ENCODE assay signal across 8 mouse cellular contexts in the genomic region with DNA sequence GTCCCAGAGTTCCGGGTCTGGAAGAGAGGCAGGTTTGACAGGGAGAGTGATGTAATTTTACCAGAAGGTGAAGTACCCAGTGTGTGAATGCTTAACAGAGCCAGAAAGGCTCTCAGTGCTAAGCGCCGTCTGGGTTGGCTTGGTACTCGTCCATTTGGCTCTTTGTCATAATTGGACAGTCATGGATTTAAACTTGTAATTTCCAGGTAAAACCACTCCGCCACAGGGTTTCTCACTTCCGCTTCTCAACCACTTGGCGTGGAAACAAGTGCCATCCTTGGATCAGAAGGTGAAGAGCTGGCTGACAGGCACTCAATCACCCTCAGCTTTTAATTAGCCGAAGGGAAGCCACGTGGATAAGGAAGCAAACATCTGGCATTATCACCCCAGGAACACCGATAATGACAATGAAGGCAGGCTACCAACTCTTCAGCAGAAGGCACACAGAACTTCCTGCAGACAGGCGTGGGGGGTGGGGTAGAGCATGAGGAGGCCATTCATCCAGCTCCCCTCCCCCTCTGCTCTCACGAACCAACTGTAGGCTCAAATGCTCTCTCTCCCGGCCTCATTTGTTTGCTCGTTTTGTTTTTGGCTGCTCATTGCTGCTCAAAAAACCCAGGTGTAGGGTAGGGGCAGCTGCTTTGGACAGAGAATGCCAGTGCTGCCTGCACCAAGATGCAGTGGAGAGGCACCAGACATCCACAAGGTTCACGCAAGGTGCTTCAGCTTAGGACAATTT.
DNase-seq lines count a peak whose midpoint lies in the region; ATAC-seq and TF ChIP-seq lines count a peak whose summit lies in the region.

No protein-coding gene starts in this region.

- intact Hi-C loops in left cerebral cortex, postnatal 4 days (cut with DNase I): no loop called here
- intact Hi-C loops in left cerebral cortex, postnatal 25 days (cut with DNase I): no loop called here

- H3K36me3 ChIP-seq in hindbrain, embryonic 13.5 days: no peaks in the 10 kb centered on the region
- no peaks in the 10 kb centered on the region for H3K36me3 ChIP-seq in lung, embryonic 15.5 days
- H3K36me3 ChIP-seq in small intestine, adult 2 months (ENCODE audit: control insufficient read depth, insufficient read depth, low read length): no peaks in the 10 kb centered on the region

- peak; percentile 68 for ATAC-seq in common myeloid progenitor, adult 5-6 weeks (replicated peaks; ENCODE audit: low read depth, poor library complexity, severe bottlenecking)
- ATAC-seq in hindbrain, embryonic 13.5 days (ENCODE audit: low FRiP score): peak; percentile 72
- ATAC-seq in lung, embryonic 15.5 days (ENCODE audit: borderline replicate concordance, extremely low read depth, low FRiP score, low TSS enrichment): peak; percentile 16; the same call in 1 of the 2 replicates

- H3K4me1 ChIP-seq in hindbrain, embryonic 13.5 days (replicated peaks): peaks cover 54% of the 10 kb centered on the region
- H3K4me1 ChIP-seq in lung, embryonic 15.5 days: peaks cover 36% of the 10 kb centered on the region
- peaks cover 18% of the 10 kb centered on the region; the same call in 1 of the 2 replicates for H3K4me1 ChIP-seq in small intestine, adult 2 months (ENCODE audit: control insufficient read depth, insufficient read depth, insufficient read length, low read length)

- H3K4me2 ChIP-seq in hindbrain, embryonic 13.5 days: peak overlapping the region; percentile 50
- peak overlapping the region; percentile 52 for H3K4me2 ChIP-seq in lung, embryonic 15.5 days

- no peak for TF ChIP-seq CTCF in small intestine, adult 2 months (IDR thresholded peaks at IDR 0.05; ENCODE audit: extremely low read depth, insufficient read length, insufficient replicate concordance, low read depth, low read length)

- DNase-seq in left cerebral cortex, postnatal 4 days: peak; percentile 53
- DNase-seq in left cerebral cortex, postnatal 25 days (ENCODE audit: low spot score in 2 of 2): no peak
- no peak for DNase-seq in left cerebral cortex, adult 9 months (ENCODE audit: low spot score in 2 of 2)
- DNase-seq in right cerebral cortex, adult 2 months (ENCODE audit: low spot score in 2 of 2): no peak

- peak overlapping the region; percentile 15 for H3K4me3 ChIP-seq in hindbrain, embryonic 13.5 days
- peak overlapping the region; percentile 29 for H3K4me3 ChIP-seq in lung, embryonic 15.5 days
- H3K4me3 ChIP-seq in small intestine, adult 2 months (ENCODE audit: low read depth, low read length): peak overlapping the region; percentile 25

- peak overlapping the region; percentile 35; the same call in 1 of the 2 replicates for H3K9ac ChIP-seq in hindbrain, embryonic 13.5 days
- no peak overlapping the region; the same call in 1 of the 2 replicates for H3K9ac ChIP-seq in lung, embryonic 15.5 days

- peaks cover 6% of the 10 kb centered on the region; the same call in 1 of the 2 replicates for H3K27me3 ChIP-seq in hindbrain, embryonic 13.5 days
- no peaks in the 10 kb centered on the region for H3K27me3 ChIP-seq in lung, embryonic 15.5 days
- no peaks in the 10 kb centered on the region for H3K27me3 ChIP-seq in small intestine, adult 2 months (ENCODE audit: control insufficient read depth, insufficient read depth, low read length)

- TF ChIP-seq POLR2A in small intestine, adult 2 months (IDR thresholded peaks at IDR 0.05; ENCODE audit: low read depth, low read length): no peak

- no peaks in the 10 kb centered on the region for H3K9me3 ChIP-seq in hindbrain, embryonic 13.5 days
- H3K9me3 ChIP-seq in lung, embryonic 15.5 days: no peaks in the 10 kb centered on the region

- WGBS in hindbrain, embryonic 13.5 days: 13% methylated on average over 15 of the region's 15 CpGs
- WGBS in lung, embryonic 15.5 days: 13% methylated on average over 15 of the region's 15 CpGs
- 14% methylated on average over 15 of the region's 15 CpGs for WGBS in small intestine, adult 2 months

- H3K27ac ChIP-seq in hindbrain, embryonic 13.5 days: peak overlapping the region; percentile 81
- H3K27ac ChIP-seq in lung, embryonic 15.5 days: peak overlapping the region; percentile 82
- H3K27ac ChIP-seq in small intestine, adult 2 months (ENCODE audit: insufficient read depth, low read depth, low read length): no peak overlapping the region

Comparison
In these comparisons a context has a peak if more than half of its experiments do, and no peak if none do; other contexts are left out.
1. ATAC-seq: peak in every context shown above with its lines; median percentile 72 in hindbrain, embryonic 13.5 days; 68 in common myeloid progenitor, adult 5-6 weeks; 16 in lung, embryonic 15.5 days.